Mouse (Mus musculus) adrenal gland, adult 8-10 months (tissue): Measurements from ENCODE around the gene 9430038I01Rik. TPM values are rescaled to one million over a fixed set of nuclear protein-coding genes. Genes with fewer than 3 reads are reported as not detected.
"Not testable (repeated sequence)": the region's sequence is repeated elsewhere in the genome, so short reads cannot be mapped to it uniquely, and the experiment has no call there.

ENCODE experiments used
- DNase-seq: peaks from one replicate; pipeline ENCODE4 v3.0.0; 2022
- total RNA-seq, 4 experiments: library from RNA; stranded (reverse); gene quantifications; 2 replicates each; pipeline ENCODE4 v1.2.4; 2022

9430038I01Rik gene
- 10 to 100 TPM; 11.6 to 17.1 (median 12.0) TPM for total RNA-seq

DNA sequence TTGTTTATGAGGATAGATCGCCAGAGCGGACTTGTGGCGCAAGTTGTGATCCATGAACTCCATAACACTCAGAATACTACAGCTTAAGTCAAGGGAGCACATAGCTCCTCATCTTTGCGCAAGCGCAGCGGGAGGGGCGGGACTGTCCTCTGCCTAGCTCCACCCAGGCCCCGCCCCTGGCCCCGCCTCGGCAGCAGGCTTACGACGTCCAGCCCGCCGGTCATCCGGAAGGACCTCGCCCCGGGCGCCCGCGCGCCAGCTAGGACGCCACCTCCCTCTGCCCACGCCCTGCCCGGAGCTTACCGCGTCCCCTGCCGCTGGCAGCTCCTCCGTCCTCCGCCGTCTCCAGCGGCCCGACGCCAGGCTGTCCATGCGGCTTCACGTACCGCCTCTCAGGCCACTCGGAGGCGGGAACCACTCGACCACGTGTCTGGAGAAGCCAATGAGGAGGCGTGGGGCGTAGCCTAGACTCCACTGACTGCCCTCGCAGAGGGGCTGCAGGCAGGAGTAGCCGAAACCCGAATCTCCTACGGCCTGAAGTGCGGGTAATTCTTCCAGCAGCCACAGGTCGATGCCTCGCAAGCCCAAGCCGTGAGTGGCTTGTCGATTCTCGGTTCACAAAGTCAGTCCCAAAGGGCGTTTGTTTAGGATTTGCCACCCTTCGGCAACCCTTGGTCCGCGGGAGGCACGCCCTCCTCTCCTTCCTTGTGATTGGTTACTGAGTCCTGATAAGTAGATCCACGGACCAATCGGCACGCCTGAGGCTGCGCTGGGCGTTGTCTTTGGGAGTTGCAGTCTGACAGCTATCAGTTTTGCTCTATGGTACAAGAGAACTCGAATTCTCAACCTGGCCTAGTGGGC lies at the start of gene 9430038I01Rik:
Gene 9430038I01Rik (minus strand): TSS at position 426 of the 861 bp plus-strand sequence.
- DNase-seq, result peak; percentile 95

DNA sequence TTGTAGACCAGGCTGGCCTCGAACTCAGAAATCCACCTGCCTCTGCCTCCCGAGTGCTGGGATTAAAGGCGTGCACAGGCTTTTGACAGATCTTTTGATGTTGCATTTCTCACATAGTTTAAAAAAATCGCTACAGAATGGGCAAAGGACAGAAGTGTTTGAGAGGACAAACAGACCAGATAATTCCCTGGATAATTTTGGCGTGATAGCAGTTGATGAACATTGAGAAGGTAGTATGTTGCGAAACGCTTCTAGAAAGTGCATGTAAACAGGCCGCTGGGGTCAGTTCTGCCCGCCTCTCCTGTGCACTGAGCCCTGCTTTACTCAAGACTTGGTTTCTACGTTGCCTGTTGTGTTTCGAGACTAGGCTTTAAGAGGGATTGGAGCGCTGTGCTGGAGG lies 34.8 kb upstream of the 9430038I01Rik start:
- DNase-seq, result no peak

DNA sequence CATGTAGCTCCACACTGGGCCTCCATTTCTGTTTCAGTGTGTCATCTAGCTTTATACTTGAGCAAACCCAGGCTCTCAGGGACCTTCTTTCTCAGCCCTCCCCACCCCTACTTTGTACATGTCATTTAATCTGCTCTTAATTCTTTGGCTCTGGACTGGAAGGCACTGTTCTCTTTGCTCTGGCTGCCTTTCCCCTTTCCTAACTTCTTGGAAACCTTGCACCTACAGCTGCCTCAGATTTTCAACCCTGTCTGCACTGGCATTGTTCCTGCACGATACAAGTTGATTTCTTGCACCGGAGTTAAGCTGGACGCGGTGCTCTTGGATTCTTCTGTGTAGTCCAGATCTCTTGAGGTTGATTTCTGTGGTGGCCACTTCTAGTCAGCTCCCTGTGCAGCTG lies 32.4 kb upstream of the 9430038I01Rik start:
- DNase-seq, result no peak

DNA sequence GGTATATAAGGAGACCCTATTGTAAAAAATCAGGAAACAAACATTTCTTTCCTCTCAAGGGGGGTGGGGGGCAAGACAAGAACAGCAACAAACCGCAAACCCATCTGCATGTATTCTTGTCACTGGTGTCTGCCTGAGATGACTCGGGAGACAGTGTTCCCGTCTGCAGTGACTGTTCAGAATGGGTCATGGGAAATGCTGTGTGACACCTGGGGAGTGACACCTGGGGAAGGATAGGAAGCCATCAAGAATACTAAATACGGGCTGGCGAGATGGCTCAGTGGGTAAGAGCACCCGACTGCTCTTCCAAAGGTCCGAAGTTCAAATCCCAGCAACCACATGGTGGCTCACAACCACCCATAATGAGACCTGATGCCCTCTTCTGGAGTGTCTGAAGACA lies 28.4 kb upstream of the 9430038I01Rik start:
- DNase-seq, result not testable (repeated sequence)

DNA sequence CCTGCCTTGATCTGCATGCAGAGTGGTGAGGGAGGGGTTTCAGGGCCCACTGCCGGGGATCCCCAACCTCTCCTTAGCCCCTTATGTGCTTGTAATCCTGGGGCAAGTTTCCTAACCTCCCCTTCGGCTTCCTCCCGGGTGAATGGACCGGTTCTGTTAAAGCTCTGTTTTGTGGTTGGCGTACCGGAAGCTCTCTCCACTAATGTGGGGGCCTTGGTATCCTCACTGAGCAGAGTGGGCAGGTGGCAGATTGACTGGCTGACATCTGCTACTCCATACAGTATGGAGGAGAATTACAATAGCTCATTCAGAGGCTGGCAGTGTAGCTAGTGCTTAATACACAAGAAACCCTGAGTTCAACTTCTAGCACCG lies 27.6 kb upstream of the 9430038I01Rik start:
- DNase-seq, result no peak

DNA sequence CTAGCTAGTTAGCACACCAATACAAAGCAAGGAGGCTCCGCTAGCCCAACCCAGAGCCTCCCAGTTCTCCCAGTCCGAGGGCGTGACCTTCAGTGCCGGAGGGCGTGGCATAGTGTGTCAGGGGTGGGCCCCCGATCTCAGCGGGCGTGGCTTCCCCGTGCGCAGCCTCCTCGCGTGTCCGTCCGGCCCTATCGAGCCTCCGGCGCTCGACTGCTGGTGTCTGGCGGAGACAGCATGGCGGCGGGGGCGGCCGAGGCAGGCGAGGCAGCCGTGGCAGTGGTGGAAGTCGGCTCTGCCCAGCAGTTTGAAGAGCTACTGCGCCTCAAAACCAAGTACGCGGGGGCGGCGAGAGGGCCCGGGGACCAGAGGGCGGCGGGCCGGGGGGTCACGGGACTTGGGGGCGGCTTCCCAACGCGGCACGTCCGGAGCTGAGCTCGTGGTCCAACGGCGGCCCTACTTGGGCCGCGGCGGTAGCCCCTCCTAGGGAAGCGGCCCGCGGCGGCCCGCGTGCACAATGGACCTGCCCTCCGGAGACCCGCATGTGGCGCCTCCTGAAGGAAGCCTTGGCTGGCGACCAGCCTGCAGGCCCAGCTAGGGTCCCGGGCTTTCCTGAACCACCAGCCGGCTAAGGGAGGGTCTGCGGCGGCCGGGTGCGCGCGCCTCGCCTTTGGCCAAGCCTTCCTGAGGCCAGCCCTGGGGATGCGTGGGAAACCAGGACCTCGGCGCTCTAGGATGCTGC lies 27.0 kb upstream of the 9430038I01Rik start, which contains the start of gene Glrx3:
Gene Glrx3 (plus strand): TSS at position 175 of the 739 bp plus-strand sequence.
- peak; percentile 95 for DNase-seq

DNA sequence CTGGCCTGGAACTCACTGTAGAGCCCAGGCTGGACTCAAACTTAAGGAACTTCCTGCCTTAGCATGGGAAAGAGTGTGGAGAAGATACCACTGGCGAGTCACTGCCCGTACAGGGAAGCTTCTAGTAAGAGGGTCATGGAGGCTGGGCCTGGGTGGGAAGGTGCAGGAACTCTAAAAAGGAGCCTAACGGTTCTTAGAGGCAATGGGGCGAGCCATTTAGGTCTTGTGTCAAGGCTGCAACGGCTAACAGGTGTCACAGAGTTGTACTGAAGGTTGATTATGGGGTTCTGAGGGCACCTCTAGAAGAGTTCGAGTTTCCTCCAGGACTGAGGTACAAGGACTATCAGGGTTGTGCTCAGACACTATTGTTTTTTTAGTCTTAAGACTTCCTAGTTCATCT lies 26.3 kb upstream of the 9430038I01Rik start:
- no peak for DNase-seq

DNA sequence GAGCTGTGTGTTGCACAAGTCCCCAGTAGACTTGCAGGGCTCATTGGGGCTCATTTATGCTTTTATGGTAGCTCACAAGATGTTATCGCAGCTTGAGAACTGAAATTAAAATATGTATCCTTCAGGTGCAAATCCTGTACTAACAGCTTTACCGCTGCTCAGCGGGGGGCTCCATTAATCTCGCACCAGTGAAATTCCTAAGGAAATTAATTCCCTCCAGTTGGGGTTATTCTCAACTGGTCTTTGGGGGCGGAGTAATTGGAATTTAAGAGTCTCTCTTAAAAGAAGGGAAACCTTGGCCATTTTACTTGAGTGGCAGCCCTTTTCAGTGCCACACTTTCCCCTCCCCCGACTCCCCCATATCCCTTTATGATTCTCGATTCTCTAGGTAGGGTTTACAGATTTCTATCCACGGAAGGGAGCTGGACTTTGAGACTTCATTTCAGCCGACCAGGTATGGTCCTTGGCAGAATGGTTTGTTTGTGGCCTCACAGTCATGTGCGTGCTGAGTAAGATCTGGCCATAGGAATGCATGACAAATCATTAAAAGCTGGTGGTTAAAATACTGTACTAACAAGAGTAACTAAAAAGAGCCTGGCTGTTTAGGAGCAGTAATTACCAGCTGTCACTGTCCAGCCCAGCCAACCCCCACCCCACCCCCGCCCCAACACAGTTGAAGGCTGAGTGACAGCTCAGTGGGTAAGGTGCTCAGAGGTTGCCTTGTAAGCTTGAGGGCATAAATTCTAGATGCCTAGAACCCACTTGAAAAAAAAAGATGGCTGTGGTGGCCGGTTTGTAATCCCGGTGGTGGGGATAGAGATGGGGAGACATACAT lies 21.4 kb upstream of the 9430038I01Rik start:
- DNase-seq, result no peak

DNA sequence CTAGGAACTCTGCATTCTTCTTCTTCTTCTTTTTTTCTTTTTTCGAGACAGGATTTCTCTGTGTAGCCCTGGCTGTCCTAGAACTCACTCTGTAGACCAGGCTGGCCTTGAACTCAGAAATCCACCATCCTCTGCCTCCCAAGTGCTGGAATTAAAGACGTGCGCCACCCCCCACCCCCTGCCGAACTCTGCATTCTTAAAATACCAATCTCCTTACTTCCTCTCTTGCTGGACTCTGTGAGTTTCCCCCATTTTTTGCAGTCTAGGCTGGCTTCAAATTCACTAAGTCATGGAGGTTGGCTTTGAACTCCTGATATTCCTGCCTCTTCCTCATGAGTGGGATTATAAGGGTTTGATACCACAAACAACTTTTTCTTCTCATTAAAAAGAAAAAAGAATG lies 16.1 kb upstream of the 9430038I01Rik start:
- DNase-seq, result no peak

DNA sequence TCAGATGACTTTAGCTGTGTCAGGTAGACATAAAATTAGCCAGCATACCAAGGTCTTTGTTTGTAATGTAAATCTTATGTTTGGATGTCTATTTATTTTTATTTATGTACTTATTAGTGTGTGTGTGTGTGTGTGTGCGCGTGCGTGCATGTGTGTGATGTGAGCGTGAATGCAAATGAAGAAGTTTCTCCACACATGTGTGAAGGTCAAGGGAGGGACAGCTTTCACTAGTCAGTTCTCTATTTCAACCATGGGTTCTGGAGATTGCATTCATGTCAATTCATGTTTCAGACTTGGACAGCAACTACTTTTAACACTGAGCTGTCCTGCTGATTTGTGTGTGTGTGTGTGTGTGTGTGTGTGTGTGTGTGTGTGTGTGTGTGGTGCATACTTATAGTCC lies 10.7 kb upstream of the 9430038I01Rik start:
- DNase-seq, result no peak

DNA sequence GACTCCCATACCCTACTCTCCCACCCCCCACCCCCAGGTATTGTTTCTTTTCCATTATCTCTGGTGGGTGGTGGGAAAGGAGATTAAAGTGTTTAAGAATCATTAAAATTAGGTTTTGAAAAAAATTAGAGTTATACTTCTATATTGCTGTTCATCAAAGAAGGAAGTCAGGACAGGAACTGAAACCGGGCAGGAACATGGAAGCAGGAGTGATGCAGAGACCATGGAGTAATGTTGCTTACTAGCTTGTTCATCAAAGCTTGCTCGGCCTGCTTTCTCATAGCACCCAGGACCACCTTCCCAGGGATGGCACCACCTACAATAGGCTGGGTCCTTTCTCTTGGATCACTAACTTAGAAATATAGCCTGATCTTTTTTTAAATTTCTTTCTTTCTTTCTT lies 10.0 kb upstream of the 9430038I01Rik start:
- DNase-seq, result no peak

DNA sequence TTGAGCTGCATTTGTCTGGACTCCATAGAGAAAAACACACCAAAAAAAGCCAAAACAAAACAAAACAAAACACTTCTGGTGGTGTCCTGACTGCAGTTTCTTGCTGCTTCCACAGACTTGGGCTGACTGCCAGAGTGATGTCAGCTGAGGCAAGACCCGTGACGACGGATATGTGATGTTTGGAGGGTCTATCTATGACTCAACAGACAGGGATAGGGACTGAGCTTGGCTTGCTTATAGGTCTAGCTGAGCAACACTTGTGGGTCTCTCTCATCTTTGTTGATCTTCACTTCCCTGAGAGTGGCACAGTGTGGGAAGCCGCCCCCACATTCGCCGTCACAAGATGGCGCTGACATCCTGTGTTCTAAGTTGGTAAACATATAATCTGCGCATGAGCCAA lies 4.1 kb upstream of the 9430038I01Rik start:
- DNase-seq, result no peak

DNA sequence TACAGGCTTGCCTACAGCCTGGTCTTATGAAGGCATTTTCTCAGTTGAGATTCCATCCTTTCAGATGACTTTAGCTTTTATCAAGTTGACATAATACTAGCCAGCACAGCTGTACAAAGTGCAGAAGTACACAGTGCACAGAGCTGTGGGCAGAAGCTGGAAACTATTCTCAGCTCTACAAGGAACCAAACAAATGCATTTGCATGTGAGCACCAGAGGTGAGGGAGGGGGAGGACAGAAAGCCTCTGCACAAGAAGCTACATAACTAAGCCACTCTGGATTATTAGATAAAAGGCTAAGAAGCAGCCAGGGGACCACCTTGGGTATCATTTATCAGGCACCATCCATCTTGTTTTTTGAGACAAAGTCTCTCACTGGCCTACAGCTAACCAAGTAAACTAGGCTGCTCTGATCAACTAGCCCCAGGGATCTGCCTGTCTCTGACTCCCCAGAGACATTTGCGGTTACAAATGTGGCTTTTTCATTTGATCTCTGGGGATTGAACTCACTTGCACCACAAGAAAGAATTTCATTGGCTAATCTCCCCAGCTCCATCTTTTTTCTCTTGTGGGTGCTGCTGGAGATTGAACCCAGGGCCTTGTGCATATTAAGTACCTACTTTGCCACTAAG lies 3.0 kb downstream of the 9430038I01Rik start:
- DNase-seq, result no peak

DNA sequence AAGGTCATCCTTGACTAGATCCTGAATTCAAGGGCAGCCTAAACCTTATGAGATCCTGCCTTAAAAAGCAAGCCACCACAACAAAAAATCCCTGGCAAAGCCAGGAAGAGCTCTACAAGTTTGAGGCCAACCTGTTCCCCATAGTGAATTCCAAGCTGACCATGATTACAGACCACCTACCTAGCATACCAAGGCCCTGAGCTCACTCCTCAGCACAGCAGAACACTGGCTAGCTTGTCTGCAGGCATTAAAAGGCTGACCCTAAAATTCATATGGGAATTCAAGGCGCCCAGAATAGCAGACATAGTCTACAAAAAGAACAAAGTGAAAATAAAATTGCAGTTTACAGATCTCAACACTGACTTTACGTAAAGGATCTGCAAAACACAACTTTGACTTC lies 6.4 kb downstream of the 9430038I01Rik start:
- no peak for DNase-seq

DNA sequence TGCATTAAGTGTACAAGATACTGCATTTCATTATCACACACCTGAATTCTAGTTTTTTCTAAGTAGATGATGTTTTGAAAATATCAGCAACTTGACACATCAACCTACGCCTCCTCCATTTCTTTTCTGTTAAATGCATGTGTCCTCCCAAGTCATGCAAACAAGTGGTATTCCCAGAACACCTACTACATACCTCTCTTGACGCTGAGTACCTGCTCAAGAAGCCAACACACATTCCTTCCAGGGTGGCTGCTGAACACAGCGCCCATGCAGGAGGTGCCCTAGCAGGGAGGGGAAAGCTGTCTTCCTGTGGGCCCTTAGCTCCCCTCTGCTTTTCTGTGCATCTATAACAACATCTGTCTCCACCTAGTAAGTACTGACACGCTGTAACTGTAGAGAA lies 11.6 kb downstream of the 9430038I01Rik start:
- DNase-seq, result no peak

DNA sequence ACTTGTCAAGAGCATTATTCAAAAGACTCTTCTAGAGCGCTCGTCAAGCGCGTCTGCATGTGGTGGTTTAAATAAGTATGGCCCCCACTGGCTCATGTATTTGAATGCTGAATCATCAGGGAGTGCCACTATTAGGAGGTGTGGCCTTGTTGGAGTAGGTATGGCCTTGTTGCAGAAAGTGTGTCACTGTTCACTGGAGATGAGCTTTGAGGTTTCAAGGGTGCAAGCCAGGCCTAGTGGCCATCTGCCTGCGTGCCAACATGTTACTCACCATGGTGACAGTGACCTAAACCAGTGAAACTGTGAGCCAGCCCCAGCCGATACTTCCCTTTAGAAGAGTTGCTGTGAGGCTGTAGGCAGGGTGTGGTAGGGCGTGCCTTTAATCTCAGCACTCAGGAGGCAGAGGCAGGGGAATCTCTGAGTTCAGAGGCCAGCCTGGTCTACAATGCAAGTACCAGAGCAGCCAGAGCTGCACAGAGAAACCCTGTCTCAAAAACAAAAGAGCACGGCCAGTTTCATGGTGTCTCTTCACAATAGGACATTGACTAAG lies 13.1 kb downstream of the 9430038I01Rik start:
- DNase-seq, result peak; percentile 70

DNA sequence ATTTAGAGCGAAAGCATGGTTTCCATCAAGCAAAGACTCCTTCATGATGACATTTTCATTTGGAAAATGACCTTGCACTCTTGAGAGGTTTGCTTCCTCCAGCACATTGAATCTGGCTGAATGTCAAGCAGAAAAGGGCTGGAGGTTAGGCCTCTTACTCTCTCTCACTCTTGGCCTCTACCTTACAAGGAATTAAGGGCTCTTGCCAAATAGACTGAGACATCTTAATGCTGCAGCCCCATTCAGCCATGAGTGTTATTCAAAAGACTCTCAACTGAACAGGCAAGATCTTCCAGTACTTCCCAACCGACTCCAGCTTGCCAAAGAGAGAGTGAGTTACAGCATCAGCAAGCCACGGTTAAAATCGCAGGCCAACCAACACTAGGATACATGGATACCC lies 15.1 kb downstream of the 9430038I01Rik start:
- no peak for DNase-seq

DNA sequence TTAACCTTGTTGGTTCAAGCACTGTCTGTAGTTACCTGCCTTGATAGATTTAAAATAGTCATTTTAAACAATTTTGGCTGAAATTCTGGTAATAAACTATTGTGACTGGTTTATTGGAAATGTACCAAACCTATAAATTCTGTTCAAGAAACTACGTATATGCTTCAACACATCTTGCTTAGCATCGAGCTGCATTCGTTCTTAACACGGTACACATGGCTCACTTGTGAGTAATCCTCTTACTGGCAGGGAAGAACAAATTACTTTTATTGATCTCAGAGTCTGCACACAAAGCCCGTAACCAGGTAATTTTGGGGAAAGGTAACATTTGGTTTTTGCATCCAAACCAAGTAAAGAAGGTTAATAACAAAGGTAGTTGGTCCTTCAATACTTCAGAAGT lies 22.7 kb downstream of the 9430038I01Rik start:
- no peak for DNase-seq

DNA sequence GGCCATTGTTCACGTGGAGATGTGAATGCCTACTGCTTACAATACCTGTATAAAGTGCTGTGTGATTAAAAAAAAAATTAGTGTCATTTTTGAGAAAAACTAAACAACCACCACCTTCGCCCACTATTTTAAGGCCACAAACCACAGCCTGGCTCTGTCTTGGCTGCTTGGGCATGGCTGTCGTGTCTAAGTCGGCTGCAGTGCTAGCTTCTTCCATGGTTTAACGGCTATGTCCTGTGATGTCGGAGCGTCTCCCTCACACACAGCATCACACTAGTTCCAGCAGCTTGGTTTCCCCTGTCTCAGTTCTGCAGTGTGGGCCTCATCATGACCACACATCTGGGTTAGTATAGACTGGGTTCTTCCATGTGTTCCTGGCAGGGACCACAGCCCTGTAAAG lies 35.6 kb downstream of the 9430038I01Rik start:
- no peak for DNase-seq

DNA sequence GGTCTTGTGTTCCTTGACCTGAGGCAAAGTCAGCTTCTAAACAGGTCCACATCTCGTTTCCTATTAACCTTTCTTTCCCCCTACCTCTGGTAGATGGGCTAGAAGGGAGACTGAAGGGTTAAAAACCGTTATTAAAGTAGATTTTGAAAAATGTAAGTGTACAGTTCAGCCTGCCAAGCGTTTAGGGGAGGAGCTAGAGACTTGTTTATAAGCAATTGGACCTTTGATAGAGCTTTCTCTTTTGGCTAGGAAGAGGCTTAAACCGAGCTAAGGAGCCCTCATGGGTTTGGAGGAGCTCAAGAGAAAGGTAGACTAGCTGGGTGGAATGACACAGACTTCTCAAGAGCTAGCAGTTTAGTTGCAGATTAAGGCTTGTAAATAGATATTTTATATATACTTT lies 38.8 kb downstream of the 9430038I01Rik start:
- no peak for DNase-seq

DNA sequence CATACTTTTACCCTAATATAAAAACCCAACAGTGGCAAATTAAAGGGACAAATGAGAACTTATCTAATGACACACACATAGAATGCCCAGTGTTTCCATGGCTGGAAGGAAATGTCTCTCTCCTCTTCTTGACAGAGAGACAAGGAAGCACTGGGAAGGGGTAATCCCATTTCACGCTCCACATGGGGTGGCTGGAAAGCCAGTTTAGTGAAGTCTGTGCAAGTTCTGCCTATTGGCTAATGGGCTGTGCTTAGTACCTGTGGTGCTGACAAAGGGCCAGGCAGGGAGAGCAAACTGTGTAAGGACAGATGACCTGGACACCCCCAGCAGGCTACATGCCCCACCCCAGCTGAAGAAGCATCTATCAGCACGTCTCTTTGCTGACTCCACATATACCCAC lies 40.4 kb downstream of the 9430038I01Rik start:
- DNase-seq, result no peak

DNA sequence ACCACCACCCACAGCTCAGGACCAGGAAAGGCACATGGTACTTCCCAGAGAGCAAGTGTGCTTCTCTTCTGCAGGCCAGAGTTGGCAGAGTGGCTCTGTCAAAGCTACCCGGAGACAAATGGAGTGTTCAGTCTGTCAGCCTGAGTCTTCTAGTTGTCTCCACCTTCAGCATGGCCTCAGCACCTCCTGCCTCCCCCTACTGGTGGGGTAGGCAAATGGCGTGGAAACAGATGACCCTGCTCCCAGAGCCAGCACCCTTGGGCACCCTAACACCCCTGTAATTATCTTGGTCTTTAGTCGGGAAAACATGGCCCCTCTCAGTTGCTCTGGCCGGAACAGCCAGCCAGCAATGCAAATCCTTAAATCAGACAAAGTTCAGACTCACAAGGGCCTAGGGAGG lies 43.8 kb downstream of the 9430038I01Rik start:
- DNase-seq, result no peak
